Mouse (Mus musculus): ENCODE data around the gene 1110065P20Rik.

1110065P20Rik gene

DNA sequence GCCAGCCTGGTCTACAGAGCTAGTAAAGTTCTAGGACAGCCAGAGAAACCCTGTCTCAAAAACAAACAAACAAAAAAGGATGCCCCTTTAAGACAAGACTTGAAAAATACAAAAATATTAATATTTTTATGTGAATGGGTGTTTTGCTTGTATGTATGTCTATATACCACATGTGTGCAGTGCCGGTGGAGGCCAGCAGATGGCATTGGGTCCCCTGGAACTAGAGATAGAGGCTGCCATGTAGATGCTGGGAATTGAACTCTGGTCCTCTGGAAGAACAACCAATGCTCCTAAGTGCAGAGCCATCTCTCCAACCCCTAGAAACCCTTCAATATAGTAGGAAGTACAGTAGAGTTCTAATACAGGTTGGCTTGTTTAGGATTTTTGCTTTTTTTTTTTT is 10.0 kb downstream of the 1110065P20Rik start:
- no peak for DNase-seq (ENCODE audit: low spot score)

DNA sequence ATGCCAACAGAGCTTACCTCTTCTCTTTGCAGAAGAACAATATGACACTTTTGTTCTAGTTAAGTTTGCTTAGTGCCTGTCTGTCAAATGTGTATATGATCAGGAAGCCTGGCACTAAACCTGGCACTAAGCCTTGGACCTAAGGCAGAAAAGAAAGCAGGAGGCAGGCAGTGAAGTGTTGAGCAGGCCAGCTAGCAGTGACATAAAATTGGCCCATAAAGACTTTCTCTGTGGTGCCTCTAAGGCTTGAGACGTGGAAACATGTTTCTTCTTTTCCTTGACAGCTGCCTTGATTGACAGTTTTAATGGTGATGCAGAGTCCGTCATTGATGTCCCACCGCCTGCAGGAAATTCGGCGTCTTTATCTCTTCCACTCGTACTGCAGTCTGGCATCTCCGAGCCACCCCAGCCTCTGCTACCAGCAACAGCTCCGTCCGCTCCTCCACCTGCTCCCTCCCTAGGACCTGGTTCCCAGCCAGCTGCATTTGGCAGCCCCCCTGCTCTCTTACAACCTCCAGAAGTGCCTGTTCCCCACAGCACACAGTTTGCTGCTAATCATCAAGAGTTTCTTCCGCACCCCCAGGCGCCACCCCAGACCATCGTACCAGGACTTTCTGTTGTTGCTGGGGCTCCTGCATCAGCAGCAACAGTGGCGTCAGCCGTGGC is 12.8 kb downstream of the 1110065P20Rik start:
- no peak for DNase-seq (ENCODE audit: low spot score)

DNA sequence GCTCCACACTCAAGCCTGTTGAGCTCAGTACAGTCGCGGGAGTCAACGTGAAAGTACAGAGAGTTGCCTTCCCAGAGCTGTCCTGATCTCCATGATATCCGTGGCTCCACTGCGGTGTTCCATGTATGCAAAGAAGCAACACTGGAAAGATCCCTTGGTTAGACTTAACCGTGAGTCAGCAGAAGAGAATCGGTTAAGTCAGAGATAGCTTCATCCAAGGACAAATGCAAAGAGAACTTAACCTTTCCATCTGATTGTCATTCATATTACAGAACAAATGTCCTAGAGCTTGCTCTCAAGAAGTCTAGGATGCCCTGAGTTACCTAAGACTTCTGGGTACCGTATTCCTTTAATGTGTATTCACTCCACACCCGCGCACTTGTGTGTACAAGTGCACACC is 18.2 kb downstream of the 1110065P20Rik start:
- DNase-seq (ENCODE audit: low spot score): no peak

DNA sequence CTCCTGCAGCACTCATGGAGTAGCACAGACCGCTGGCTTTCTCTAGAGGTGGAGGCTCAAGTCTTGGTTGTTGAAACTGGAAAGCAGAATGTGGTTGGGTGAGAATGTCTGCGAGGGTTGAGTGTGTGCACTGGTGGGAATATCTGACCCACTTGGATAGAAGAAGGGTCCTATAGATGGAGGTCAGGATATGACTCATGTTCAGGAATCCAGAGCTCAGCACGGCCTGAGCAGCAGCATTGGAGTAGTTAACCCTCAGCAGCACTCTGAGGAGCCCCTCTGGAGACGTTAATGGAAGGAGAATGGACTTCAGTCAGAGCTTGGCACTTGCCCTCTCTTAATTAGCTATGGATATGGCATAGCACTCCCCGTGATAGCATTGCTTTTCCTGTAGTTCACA is 21.3 kb downstream of the 1110065P20Rik start:
- DNase-seq (ENCODE audit: low spot score): no peak

DNA sequence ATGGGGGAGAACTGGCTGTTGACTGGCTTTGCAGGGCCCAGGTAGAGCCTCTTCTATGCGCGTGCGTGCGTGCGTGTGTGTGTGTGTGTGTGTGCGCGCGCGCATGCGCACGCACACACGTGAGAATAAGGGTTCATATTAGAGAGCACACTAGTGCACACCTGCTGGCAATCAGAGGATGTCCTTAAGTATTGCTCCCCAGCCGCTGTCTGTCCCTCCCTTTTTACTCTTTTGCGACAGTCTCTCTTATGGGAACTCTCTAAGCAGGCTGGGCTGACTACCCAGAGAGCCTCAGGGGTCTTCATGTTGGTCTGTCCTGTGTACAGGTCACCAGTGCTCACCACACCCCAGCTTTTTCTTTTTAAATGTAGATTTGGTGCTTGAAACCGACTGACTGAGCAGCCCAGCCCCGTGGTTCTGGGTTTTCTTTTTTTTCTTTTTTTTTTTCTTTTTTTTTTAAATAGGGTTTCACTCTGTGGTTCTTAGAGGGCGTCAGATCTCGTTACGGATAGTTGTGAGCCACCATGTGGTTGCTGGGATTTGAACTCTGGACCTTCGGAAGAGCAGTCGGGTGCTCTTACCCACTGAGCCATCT is 25.5 kb downstream of the 1110065P20Rik start:
- DNase-seq (ENCODE audit: low spot score): no peak

DNA sequence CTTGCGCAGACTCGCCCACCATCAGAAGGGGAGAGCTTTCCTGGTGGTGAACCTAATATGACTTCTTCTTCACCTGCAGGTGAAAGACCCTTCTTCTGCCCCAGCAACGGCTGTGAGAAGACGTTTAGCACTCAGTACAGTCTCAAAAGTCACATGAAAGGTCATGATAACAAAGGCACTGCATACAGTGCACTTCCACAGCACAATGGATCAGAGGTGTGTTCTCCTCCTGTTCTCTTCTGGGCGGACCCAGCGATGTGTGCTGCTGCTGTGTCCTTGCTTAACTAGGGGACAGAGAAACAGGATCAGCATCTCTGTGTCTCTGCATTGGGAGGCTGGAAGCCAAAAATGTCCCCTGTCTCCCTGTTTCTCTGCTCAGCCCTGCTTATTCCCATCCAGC is 26.0 kb downstream of the 1110065P20Rik start:
- no peak for DNase-seq (ENCODE audit: low spot score)

DNA sequence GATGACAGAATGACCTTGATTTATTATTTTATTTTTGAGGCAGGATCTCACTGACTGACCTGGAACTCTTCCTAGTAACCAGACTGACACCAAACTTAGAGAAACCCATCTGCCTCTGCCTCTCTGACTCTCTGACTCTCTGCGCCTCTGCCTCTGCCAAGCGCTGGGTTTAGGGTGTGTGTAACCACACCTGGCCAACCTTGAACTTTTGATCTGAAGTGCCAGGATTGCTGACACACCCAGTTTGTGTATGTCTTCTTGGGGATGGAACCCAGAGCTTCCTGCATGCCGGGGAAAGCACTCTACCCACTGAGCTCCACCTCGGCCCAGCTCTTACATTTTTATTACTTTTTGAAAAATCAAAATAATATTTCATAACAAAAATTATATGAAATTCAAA is 32.2 kb downstream of the 1110065P20Rik start:
- DNase-seq (ENCODE audit: low spot score): no peak

DNA sequence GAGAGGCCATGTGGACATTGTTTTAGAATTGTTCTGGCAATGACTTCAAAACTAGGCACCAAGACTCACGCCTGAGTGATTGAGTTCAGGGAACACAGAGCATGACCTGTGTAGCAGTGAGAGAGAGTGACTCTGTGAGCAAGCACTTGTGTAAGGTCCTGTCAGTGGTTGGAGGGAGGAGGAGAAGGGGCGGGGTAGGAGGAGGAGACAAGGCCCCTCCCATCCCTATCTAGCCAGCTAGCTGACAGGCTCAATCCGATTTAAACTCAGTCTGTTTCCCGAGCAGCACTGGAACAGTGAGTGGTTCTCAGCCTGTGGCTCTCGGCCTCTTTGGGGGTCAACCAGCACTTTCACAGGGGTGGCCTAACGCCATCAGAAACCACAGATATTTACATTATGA is 33.2 kb downstream of the 1110065P20Rik start:
- DNase-seq (ENCODE audit: low spot score): no peak

DNA sequence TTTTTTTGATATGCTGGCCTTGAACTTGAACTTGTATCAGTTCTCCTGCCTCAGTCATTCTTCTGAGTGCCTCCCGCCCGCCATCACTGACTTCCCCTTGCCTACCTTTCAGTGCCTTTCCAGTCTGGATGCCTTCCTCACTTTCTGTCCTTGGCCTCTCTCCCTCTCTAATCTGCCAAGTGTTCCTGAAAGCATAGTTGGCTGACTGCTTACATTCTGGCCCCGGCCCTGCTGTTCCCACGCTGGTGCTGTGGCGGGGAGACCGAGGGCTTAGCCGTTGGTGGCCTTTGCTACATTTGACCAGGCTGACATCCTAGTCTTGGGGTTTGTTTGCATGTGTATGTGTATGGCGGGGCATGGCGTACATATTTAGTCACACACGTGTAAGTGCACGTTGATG is 35.1 kb downstream of the 1110065P20Rik start:
- no peak for DNase-seq (ENCODE audit: low spot score)

DNA sequence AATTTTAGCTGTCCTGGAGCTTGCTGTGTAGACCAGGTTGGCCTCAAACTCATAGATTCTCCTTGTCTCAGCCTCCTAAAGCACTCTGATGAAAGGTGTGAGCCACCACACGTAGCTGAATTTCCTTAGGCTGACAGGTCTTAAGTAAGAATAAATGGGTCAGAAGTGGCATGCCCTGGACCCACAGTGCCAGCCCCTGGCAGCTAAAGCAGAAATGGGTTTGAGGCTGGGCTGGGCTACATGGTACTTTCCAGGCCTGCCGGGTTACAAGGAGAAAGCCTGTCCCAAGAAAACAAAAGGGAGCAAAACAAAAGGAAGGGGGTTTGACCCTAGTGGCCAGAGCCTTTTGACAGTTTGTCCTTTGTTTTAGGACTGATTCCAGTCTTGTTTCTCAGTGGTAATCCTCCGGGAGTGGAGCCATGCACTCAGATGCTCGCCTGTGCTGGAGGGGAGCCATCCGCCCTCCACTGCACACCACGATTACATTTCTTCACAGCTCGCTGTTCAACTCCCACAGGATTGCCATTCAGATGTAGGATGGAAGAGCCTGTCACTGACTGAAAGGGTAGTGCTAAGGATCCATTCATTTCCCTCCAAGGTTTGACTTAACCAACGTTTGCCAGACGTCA is 39.5 kb downstream of the 1110065P20Rik start:
- DNase-seq (ENCODE audit: low spot score): no peak

DNA sequence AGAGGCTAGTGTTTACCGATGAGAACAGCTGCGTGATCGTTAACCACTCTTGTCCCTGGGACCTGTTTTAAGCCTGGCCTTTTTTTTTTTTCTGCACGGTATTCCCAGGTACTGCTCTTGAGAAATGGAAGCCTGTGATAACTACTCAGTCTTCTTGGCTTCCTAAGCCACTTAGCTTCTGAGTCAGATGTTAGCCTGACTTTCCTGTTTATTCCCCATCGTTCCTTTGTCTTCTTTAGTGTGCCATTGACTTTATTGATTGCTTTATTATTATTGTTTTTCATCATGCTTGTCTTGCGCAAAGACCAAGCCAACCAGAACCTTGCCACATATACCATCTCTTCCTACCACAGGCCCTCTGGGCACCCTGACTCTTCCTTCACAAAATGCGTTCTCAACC is 40.9 kb downstream of the 1110065P20Rik start:
- DNase-seq (ENCODE audit: low spot score): no peak

DNA sequence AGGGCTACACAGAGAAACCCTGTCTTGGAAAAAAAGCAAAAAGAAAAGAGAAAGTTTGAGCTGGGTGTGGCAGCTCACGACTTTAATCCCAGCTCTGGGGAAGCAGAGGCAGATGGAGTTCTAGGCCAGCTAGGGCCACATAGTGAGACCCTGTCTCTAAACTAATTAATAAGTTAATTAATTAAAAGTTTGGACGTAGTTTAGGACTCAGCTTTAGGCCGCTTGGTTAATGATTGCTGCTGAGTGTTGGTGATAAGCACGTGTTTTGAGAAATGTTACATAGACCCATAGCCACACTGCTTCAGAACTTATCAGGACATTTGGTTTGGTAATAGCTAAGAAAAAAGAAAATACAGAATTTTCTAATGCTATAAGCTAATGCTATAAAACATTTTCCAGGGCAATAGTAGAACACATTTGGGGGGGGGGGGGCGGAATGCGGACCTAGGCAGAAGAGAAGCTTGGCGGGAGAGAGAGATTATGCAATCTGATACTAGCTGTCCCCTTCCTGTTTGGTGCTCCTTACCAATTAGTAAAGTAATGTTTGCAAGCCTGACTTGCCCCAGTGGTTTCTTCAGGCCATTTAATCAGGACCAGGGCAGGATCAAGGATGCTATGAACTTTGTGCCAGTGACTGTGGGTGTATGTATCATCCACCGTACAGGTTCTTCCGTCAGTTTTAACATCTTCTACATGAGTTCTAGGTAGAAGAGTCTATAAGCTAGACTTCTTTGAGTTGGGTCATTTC is 41.7 kb downstream of the 1110065P20Rik start:
- no peak for DNase-seq (ENCODE audit: low spot score)

DNA sequence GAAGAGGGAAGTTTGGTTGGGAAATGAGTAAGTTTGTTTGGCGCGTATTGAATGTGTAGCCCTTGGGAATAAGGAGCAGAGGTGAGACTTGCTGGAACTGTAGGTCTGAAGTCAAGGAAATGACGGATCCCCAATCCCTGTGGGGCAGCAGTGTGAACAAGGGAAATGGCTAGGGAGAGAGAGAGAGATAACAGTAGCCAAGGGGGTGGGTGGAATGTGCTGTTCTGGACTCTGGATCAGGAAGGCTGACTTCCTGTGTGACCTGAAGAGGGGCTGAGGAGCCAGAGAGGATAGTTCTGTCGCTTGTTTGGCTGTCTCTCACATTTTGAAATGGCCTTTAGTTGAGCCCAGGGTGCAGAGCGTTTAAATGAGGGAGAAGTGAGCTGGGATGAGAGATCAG is 42.5 kb downstream of the 1110065P20Rik start:
- DNase-seq (ENCODE audit: low spot score): no peak

DNA sequence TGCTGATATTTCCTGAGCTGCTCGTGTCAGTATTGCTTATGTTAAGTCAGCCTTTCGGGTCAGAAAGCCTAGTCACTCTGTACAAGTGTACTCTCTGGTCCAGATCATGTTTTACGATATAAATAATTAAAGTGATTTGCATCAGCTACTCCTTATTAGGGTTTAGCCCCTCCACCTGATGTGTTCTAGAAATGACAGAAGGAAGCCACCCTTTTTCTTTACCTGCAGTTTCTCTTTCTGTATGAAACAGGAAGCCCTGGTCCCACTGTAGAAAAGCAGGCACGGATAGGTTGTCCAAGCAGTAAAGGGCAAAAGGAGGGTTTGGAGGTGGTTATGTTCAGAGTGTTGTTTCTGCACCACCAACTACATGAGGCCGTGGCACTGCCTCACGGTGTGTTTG is 47.6 kb downstream of the 1110065P20Rik start:
- DNase-seq (ENCODE audit: low spot score): no peak

DNA sequence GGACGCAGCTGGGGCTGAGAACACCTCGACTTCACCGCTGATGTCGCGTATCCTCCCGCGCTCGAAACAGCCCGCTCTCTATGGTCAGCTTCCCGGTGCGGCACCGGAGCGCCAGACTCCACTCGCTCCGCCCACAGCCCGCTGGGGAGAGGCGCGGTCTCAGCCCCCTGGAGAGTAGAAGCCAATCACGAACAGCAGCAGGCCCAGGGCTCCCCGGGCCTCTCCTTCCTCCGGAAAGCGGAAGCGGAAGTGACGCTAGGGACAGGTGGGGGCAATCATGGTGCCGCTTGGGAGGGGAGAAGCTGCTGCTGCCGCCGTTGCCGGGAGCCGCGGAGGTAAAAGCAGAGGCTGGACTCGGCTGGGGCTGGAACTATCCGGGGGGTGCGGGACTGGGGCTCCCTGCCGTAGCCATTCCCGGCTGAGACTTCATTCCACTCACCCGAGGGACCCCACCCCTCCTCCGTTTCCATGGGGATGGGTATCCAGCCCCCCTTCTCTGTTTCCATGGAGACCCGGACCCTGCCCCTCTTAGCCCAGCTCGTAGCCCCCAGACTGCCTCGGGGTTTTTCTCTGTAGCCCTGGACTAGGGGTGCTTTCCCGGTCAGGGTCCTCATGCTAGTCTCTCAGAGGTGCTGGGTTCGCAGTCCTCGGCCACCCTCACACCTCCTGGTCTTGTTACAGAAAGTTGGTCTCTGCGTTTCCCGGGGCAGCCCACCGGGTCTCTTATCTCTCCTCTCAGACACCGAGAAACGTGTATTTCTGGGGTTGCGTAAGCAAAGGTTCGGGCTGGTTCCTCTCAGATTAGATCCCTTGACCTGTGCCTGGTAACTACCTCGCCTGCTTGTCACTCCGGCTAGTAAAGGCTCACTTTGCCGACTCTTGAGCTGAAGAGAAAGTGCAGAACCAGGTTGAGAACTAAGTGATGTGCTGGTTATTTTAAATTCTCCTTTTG is 48.4 kb downstream of the 1110065P20Rik start:
- peak; percentile 97 for DNase-seq (ENCODE audit: low spot score)

DNA sequence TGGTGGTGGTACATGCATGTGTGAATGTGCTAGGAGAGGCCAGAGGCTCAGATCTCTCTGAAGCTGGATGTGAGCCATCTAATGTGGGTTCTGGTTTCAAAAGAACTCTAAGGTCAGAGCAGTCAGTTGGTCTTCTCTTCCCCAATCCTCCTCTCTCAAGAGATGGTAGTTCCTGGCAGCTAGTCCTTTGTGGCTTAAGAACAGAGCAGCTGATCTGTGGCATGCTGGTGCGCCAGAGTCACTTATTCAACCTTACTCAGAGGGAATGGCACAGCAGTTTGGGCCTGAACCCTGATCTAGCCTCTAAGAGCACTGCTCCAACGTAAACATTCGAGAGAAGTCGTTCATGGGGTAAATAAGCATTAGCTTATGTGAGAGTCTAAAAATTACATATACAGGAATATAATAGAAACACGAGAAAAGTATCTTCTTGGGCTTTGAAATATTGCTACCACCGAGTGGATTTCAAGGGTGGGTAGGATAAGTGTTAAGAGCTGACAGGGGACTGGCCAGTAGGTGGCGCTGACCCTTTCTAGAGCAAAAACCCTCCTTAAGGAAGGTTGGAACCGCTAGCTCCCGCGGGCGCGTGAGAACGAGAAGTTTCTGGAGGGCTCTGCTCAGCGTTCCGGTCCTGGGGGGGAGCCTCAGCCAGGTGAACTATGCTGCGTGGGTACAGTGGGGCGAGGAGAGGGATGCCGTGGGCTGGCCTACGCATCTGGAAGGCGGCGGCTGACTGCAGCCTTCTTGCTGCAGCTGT is 49.3 kb downstream of the 1110065P20Rik start, which contains the start of gene Mtf1:
Gene Mtf1 (plus strand): TSS at position 553 of the 757 bp plus-strand sequence.
- DNase-seq (ENCODE audit: low spot score): peak; percentile 95
